ENCODE assay signal across 20 mouse cellular contexts in genomic region chr15:92200326-92200985, GRCm38 (mm10).
DNase-seq lines count a peak whose midpoint lies in the region; ATAC-seq and TF ChIP-seq lines count a peak whose summit lies in the region.
"Had no signal": no experiment of that assay in that cellular context is flagged by ENCODE, and none has a peak within 500 bp of the region (broad histone marks: within the 10 kb centered on the region; RNA-seq: fewer than 3 reads in every experiment).

No protein-coding gene starts in this region.

- H3K27me3 ChIP-seq in hindbrain, embryonic 13.5 days, result no peaks in the 10 kb centered on the region
- H3K27me3 ChIP-seq in hindbrain, embryonic 11.5 days (ENCODE audit: control insufficient read depth, insufficient read depth, low read length), result no peaks in the 10 kb centered on the region
- H3K27me3 ChIP-seq in midbrain, postnatal 0 days (ENCODE audit: insufficient read depth, low read length), result no peaks in the 10 kb centered on the region
- no peaks in the 10 kb centered on the region for H3K27me3 ChIP-seq in midbrain, embryonic 13.5 days
- no peaks in the 10 kb centered on the region for H3K27me3 ChIP-seq in hindbrain, embryonic 16.5 days (replicated peaks; ENCODE audit: control insufficient read depth, insufficient read depth, low read length)
- no peaks in the 10 kb centered on the region for H3K27me3 ChIP-seq in intestine, postnatal 0 days (replicated peaks; ENCODE audit: control insufficient read depth, insufficient read depth, low read length)
- H3K27me3 ChIP-seq in liver, postnatal 0 days (ENCODE audit: insufficient read depth, low read length), result no peaks in the 10 kb centered on the region
- H3K27me3 ChIP-seq: heart, embryonic 15.5 days; intestine, embryonic 15.5 days; limb, embryonic 13.5 days; liver, embryonic 12.5 days; stomach, embryonic 15.5 days had no signal

- H3K4me1 ChIP-seq in hindbrain, embryonic 13.5 days (replicated peaks), result 0 out of 2 replicates have a peak, but pooled peaks cover 6% of the 10 kb centered on the region
- H3K4me1 ChIP-seq in hindbrain, embryonic 11.5 days (replicated peaks; ENCODE audit: control insufficient read depth, insufficient read depth, low read length), result no peaks in the 10 kb centered on the region
- H3K4me1 ChIP-seq in midbrain, postnatal 0 days (ENCODE audit: insufficient read depth, low read length), result no peaks in the 10 kb centered on the region
- no peaks in the 10 kb centered on the region for H3K4me1 ChIP-seq in midbrain, embryonic 13.5 days (replicated peaks)
- no peaks in the 10 kb centered on the region; the same call in 1 of the 2 replicates for H3K4me1 ChIP-seq in hindbrain, embryonic 16.5 days (ENCODE audit: control insufficient read depth, insufficient read depth, low read depth, low read length)
- H3K4me1 ChIP-seq in intestine, postnatal 0 days (replicated peaks; ENCODE audit: control insufficient read depth, insufficient read depth, low read length), result no peaks in the 10 kb centered on the region
- no peaks in the 10 kb centered on the region for H3K4me1 ChIP-seq in liver, postnatal 0 days (ENCODE audit: insufficient read depth)
- H3K4me1 ChIP-seq: heart, embryonic 15.5 days; intestine, embryonic 15.5 days; limb, embryonic 13.5 days; liver, embryonic 12.5 days; stomach, embryonic 15.5 days had no signal

- no peak for ATAC-seq in hindbrain, embryonic 13.5 days (ENCODE audit: low FRiP score)
- ATAC-seq in hindbrain, embryonic 11.5 days (ENCODE audit: low FRiP score), result no peak
- ATAC-seq in midbrain, postnatal 0 days (ENCODE audit: low FRiP score), result no peak
- ATAC-seq in midbrain, embryonic 13.5 days, result no peak
- ATAC-seq in hindbrain, embryonic 16.5 days, result peak; percentile 65; the same call in 1 of the 2 replicates
- no peak for ATAC-seq in intestine, postnatal 0 days
- no peak for ATAC-seq in liver, postnatal 0 days
- ATAC-seq: intestine, embryonic 15.5 days; liver, embryonic 12.5 days; midbrain, embryonic 16.5 days had no signal

- TF ChIP-seq CTCF in midbrain, postnatal 0 days (IDR thresholded peaks at IDR 0.05), result no peak
- TF ChIP-seq CTCF in intestine, postnatal 0 days (IDR thresholded peaks at IDR 0.05; ENCODE audit: low read depth), result no peak
- TF ChIP-seq CTCF in liver, postnatal 0 days (IDR thresholded peaks at IDR 0.05; ENCODE audit: low read depth), result no peak

- no peak overlapping the region for H3K9ac ChIP-seq in hindbrain, embryonic 13.5 days
- H3K9ac ChIP-seq in hindbrain, embryonic 11.5 days (ENCODE audit: low read depth, low read length), result no peak overlapping the region
- no peak overlapping the region for H3K9ac ChIP-seq in midbrain, postnatal 0 days (replicated peaks; ENCODE audit: low read length, poor library complexity, severe bottlenecking)
- H3K9ac ChIP-seq in midbrain, embryonic 13.5 days (replicated peaks), result no peak overlapping the region
- no peak overlapping the region for H3K9ac ChIP-seq in hindbrain, embryonic 16.5 days (ENCODE audit: low read depth, low read length)
- no peak overlapping the region for H3K9ac ChIP-seq in intestine, postnatal 0 days (ENCODE audit: low read depth, low read length)
- no peak overlapping the region for H3K9ac ChIP-seq in liver, postnatal 0 days (replicated peaks)
- H3K9ac ChIP-seq: heart, embryonic 15.5 days; intestine, embryonic 15.5 days; limb, embryonic 13.5 days; liver, embryonic 12.5 days; stomach, embryonic 15.5 days had no signal

- no peak for DNase-seq in hindbrain, embryonic 11.5 days (ENCODE audit: low spot score)
- peak; percentile 80 for DNase-seq in midbrain, postnatal 0 days (ENCODE audit: low spot score)
- DNase-seq in liver, postnatal 0 days, result no peak
- DNase-seq: adrenal gland, adult 2 months; heart, postnatal 4 days; kidney, adult 9 months; kidney, postnatal 14 days; lung, adult 2 months; lung, postnatal 14 days; thymus, postnatal 25 days had no signal

- WGBS in hindbrain, embryonic 13.5 days, result 67% methylated on average over 6 of the region's 6 CpGs
- WGBS in hindbrain, embryonic 11.5 days, result 80% methylated on average over 6 of the region's 6 CpGs
- WGBS in midbrain, postnatal 0 days, result 56% methylated on average over 6 of the region's 6 CpGs
- WGBS in midbrain, embryonic 13.5 days, result 72% methylated on average over 6 of the region's 6 CpGs
- 66% methylated on average over 6 of the region's 6 CpGs for WGBS in hindbrain, embryonic 16.5 days
- 76% methylated on average over 6 of the region's 6 CpGs for WGBS in intestine, postnatal 0 days
- 75% methylated on average over 6 of the region's 6 CpGs for WGBS in liver, postnatal 0 days (ENCODE audit: insufficient replicate concordance)

- H3K9me3 ChIP-seq in hindbrain, embryonic 13.5 days, result no peaks in the 10 kb centered on the region
- H3K9me3 ChIP-seq in hindbrain, embryonic 11.5 days (ENCODE audit: control insufficient read depth, low read length), result no peaks in the 10 kb centered on the region
- H3K9me3 ChIP-seq in midbrain, postnatal 0 days (ENCODE audit: low read length), result no peaks in the 10 kb centered on the region
- H3K9me3 ChIP-seq in midbrain, embryonic 13.5 days, result no peaks in the 10 kb centered on the region
- H3K9me3 ChIP-seq in hindbrain, embryonic 16.5 days (ENCODE audit: control insufficient read depth, low read length), result no peaks in the 10 kb centered on the region
- H3K9me3 ChIP-seq in intestine, postnatal 0 days (ENCODE audit: control insufficient read depth), result no peaks in the 10 kb centered on the region
- H3K9me3 ChIP-seq in liver, postnatal 0 days (ENCODE audit: low read length), result no peaks in the 10 kb centered on the region
- H3K9me3 ChIP-seq: heart, embryonic 15.5 days; intestine, embryonic 15.5 days; limb, embryonic 13.5 days; liver, embryonic 12.5 days; stomach, embryonic 15.5 days had no signal

- no peak overlapping the region for H3K4me2 ChIP-seq in hindbrain, embryonic 13.5 days
- H3K4me2 ChIP-seq in hindbrain, embryonic 11.5 days (replicated peaks; ENCODE audit: low read depth, low read length), result no peak overlapping the region
- no peak overlapping the region for H3K4me2 ChIP-seq in midbrain, postnatal 0 days (ENCODE audit: low read depth, low read length, poor library complexity, severe bottlenecking)
- no peak overlapping the region for H3K4me2 ChIP-seq in midbrain, embryonic 13.5 days (replicated peaks)
- no peak overlapping the region for H3K4me2 ChIP-seq in hindbrain, embryonic 16.5 days (ENCODE audit: low read length)
- no peak overlapping the region for H3K4me2 ChIP-seq in intestine, postnatal 0 days (replicated peaks; ENCODE audit: low read depth)
- no peak overlapping the region for H3K4me2 ChIP-seq in liver, postnatal 0 days (ENCODE audit: low read depth, low read length)
- H3K4me2 ChIP-seq: heart, embryonic 15.5 days; intestine, embryonic 15.5 days; limb, embryonic 13.5 days; liver, embryonic 12.5 days; stomach, embryonic 15.5 days had no signal

- no peak for TF ChIP-seq EP300 in liver, postnatal 0 days (IDR thresholded peaks at IDR 0.05; ENCODE audit: low read depth)

- no peaks in the 10 kb centered on the region for H3K36me3 ChIP-seq in hindbrain, embryonic 13.5 days
- H3K36me3 ChIP-seq in hindbrain, embryonic 11.5 days (ENCODE audit: control insufficient read depth, insufficient read depth, low read length), result no peaks in the 10 kb centered on the region
- H3K36me3 ChIP-seq in midbrain, postnatal 0 days (ENCODE audit: insufficient read depth, low read length), result no peaks in the 10 kb centered on the region
- no peaks in the 10 kb centered on the region for H3K36me3 ChIP-seq in midbrain, embryonic 13.5 days
- H3K36me3 ChIP-seq in hindbrain, embryonic 16.5 days (ENCODE audit: control insufficient read depth, insufficient read depth, low read length), result no peaks in the 10 kb centered on the region
- H3K36me3 ChIP-seq in intestine, postnatal 0 days (ENCODE audit: control insufficient read depth, insufficient read depth), result no peaks in the 10 kb centered on the region
- no peaks in the 10 kb centered on the region for H3K36me3 ChIP-seq in liver, postnatal 0 days (replicated peaks; ENCODE audit: insufficient read depth, low read length)
- H3K36me3 ChIP-seq: heart, embryonic 15.5 days; intestine, embryonic 15.5 days; limb, embryonic 13.5 days; liver, embryonic 12.5 days; stomach, embryonic 15.5 days had no signal

- H3K4me3 ChIP-seq in hindbrain, embryonic 13.5 days, result no peak overlapping the region
- no peak overlapping the region for H3K4me3 ChIP-seq in hindbrain, embryonic 11.5 days (ENCODE audit: low read depth, low read length)
- no peak overlapping the region for H3K4me3 ChIP-seq in midbrain, postnatal 0 days (ENCODE audit: low read depth, low read length)
- H3K4me3 ChIP-seq in midbrain, embryonic 13.5 days (replicated peaks), result no peak overlapping the region
- no peak overlapping the region for H3K4me3 ChIP-seq in hindbrain, embryonic 16.5 days (ENCODE audit: low read length)
- no peak overlapping the region for H3K4me3 ChIP-seq in intestine, postnatal 0 days (ENCODE audit: low read depth, low read length)
- H3K4me3 ChIP-seq in liver, postnatal 0 days (ENCODE audit: low read depth, low read length), result no peak overlapping the region
- H3K4me3 ChIP-seq: heart, embryonic 15.5 days; intestine, embryonic 15.5 days; limb, embryonic 13.5 days; liver, embryonic 12.5 days; stomach, embryonic 15.5 days had no signal

- peak overlapping the region; percentile 1; the same call in 1 of the 2 replicates for H3K27ac ChIP-seq in hindbrain, embryonic 13.5 days
- no peak overlapping the region for H3K27ac ChIP-seq in hindbrain, embryonic 11.5 days (ENCODE audit: low read depth, low read length)
- H3K27ac ChIP-seq in midbrain, postnatal 0 days (ENCODE audit: low read depth, low read length), result no peak overlapping the region
- no peak overlapping the region for H3K27ac ChIP-seq in midbrain, embryonic 13.5 days
- peak overlapping the region; percentile 57; the same call in 1 of the 2 replicates for H3K27ac ChIP-seq in hindbrain, embryonic 16.5 days (ENCODE audit: low read depth, low read length)
- H3K27ac ChIP-seq in intestine, postnatal 0 days (ENCODE audit: low read depth, low read length), result no peak overlapping the region
- no peak overlapping the region for H3K27ac ChIP-seq in liver, postnatal 0 days (ENCODE audit: low read depth)
- H3K27ac ChIP-seq: heart, embryonic 15.5 days; intestine, embryonic 15.5 days; limb, embryonic 13.5 days; liver, embryonic 12.5 days; stomach, embryonic 15.5 days had no signal

Comparison
In these comparisons a context has a peak if more than half of its experiments do, and no peak if none do; other contexts are left out.
1. H3K27ac ChIP-seq: peak in hindbrain, embryonic 13.5 days (single experiment) and hindbrain, embryonic 16.5 days (single experiment); none in hindbrain, embryonic 11.5 days (single experiment), midbrain, postnatal 0 days (single experiment), midbrain, embryonic 13.5 days (single experiment), intestine, postnatal 0 days (single experiment) and liver, postnatal 0 days (single experiment).